Mouse (Mus musculus): ENCODE results near the gene Pip4k2b. TPM values are rescaled to one million over a fixed set of nuclear protein-coding genes. Genes with fewer than 3 reads are reported as not detected.

Gene Pip4k2b
- polyA plus RNA-seq, 1 experiment: 30.1 TPM

- Histone ChIP-seq H3ac (ENCODE audit: control insufficient read depth, insufficient read length) (no peak overlapping the region), H3K79me2 (ENCODE audit: control insufficient read depth, insufficient read depth) (peaks cover 12% of the 10 kb centered on the region), H3K36me3 (ENCODE audit: control insufficient read depth, insufficient read depth) (no peaks in the 10 kb centered on the region), H3K4me3 (no peak overlapping the region), H3K4me2 (ENCODE audit: low read depth) (no peak overlapping the region), H3K27me3 (ENCODE audit: control insufficient read depth, insufficient read depth, insufficient read length) (no peaks in the 10 kb centered on the region)
- TF ChIP-seq POLR2AphosphoS2 (IDR thresholded peaks at IDR 0.05; ENCODE audit: insufficient read length, low read depth) (no peak), MYOG (IDR thresholded peaks at IDR 0.05; ENCODE audit: control insufficient read depth in 1 of 3, insufficient read depth in 1 of 3, insufficient read length in 2 of 3, low read depth in 2 of 3) (no peak), CEBPB (IDR thresholded peaks at IDR 0.05; ENCODE audit: insufficient read depth, poor library complexity, severe bottlenecking) (no peak), REST (IDR thresholded peaks at IDR 0.05; ENCODE audit: insufficient read depth, insufficient read length) (no peak), POLR2A (IDR thresholded peaks at IDR 0.05; ENCODE audit: insufficient read length, low read depth) (no peak), SRF (IDR thresholded peaks at IDR 0.05; ENCODE audit: control insufficient read depth, insufficient read length, low read depth) (no peak), E2F4 (IDR thresholded peaks at IDR 0.05; ENCODE audit: insufficient read depth) (no peak), TCF12 (IDR thresholded peaks at IDR 0.05; ENCODE audit: insufficient read depth, poor library complexity, severe bottlenecking) (no peak), MAX (IDR thresholded peaks at IDR 0.05; ENCODE audit: low read depth) (no peak), TCF3 (IDR thresholded peaks at IDR 0.05; ENCODE audit: insufficient read length, low read depth) (no peak), MYOD1 (IDR thresholded peaks at IDR 0.05; ENCODE audit: control insufficient read depth in 1 of 3, insufficient read length in 2 of 3, low read depth in 2 of 3) (no peak), USF1 (IDR thresholded peaks at IDR 0.05; ENCODE audit: low read depth) (no peak)
These were observed 79.1 kb downstream of the Pip4k2b start for GRCm38 (mm10) chr11:97665431-97665830.

Other genes starting within 250 kb of the Pip4k2b start
- 1.0 TPM for gene 4933428G20Rik, start 244.4 kb downstream of the Pip4k2b start, polyA plus RNA-seq (2012; fragmentation: generic; extraction: Trizol)
- not detected for gene Srcin1, start 168.5 kb downstream of the Pip4k2b start, polyA plus RNA-seq (2012; fragmentation: generic; extraction: Trizol)
- 3.3 TPM for gene Epop, start 115.0 kb downstream of the Pip4k2b start, polyA plus RNA-seq (2012; fragmentation: generic; extraction: Trizol)
- gene Mllt6, start 81.3 kb downstream of the Pip4k2b start, polyA plus RNA-seq (2012; fragmentation: generic; extraction: Trizol): 15.5 TPM
- gene Cisd3, start 58.9 kb downstream of the Pip4k2b start, polyA plus RNA-seq (2012; fragmentation: generic; extraction: Trizol): 112 TPM
- gene Pcgf2, start 44.2 kb downstream of the Pip4k2b start, polyA plus RNA-seq (2012; fragmentation: generic; extraction: Trizol): 24.3 TPM
- 694 TPM for gene Psmb3, start 41.3 kb downstream of the Pip4k2b start, polyA plus RNA-seq (2012; fragmentation: generic; extraction: Trizol)
- gene Cwc25, start 21.9 kb upstream of the Pip4k2b start, polyA plus RNA-seq (2012; fragmentation: generic; extraction: Trizol): 8.9 TPM
- 0.07 TPM for gene 1700001P01Rik, start 31.2 kb upstream of the Pip4k2b start, polyA plus RNA-seq (2012; fragmentation: generic; extraction: Trizol)
- 1,321 TPM for gene Rpl23, start 37.7 kb upstream of the Pip4k2b start, polyA plus RNA-seq (2012; fragmentation: generic; extraction: Trizol)
- 82.6 TPM for gene Lasp1, start 54.3 kb upstream of the Pip4k2b start, polyA plus RNA-seq (2012; fragmentation: generic; extraction: Trizol)
- 1.9 TPM for gene B230217C12Rik, start 96.1 kb upstream of the Pip4k2b start, polyA plus RNA-seq (2012; fragmentation: generic; extraction: Trizol)
- gene Fbxo47, start 139.4 kb upstream of the Pip4k2b start, polyA plus RNA-seq (2012; fragmentation: generic; extraction: Trizol): 0.32 TPM
- gene Plxdc1, start 241.7 kb upstream of the Pip4k2b start, polyA plus RNA-seq (2012; fragmentation: generic; extraction: Trizol): 2.7 TPM

All from myocyte (in vitro differentiated cells).